Mouse (Mus musculus) thymus, adult 18-20 months (tissue): ENCODE measurements around the gene Ptprb.

Experiments
- DNase-seq, 2 experiments: peaks; one replicate each; pipeline ENCODE4 v3.0.0; 2022; ENCODE audit warnings: mixed read lengths in 2 of 2

The Ptprb gene

GRCm38 (mm10) chr10:116382826-116383685, 107.7 kb downstream of the Ptprb start:
- no peak for DNase-seq

- DNase-seq: no peak
Measured at GRCm38 (mm10) chr10:116384401-116384800, 109.1 kb downstream of the Ptprb start.

- DNase-seq: no peak
Measured at GRCm38 (mm10) chr10:116386391-116386885, 111.1 kb downstream of the Ptprb start.

GRCm38 (mm10) chr10:116388840-116389239, 113.5 kb downstream of the Ptprb start:
- no peak for DNase-seq

- DNase-seq: no peak
Measured at GRCm38 (mm10) chr10:116393790-116394475, 118.6 kb downstream of the Ptprb start.

- DNase-seq: no peak
Measured at GRCm38 (mm10) chr10:116394585-116394984, 119.3 kb downstream of the Ptprb start.

GRCm38 (mm10) chr10:116396279-116396678, 121.0 kb downstream of the Ptprb start:
- no peak for DNase-seq

GRCm38 (mm10) chr10:116396966-116397365, 121.6 kb downstream of the Ptprb start:
- DNase-seq: no peak

- DNase-seq: peak; percentile 4 to 7
Measured at GRCm38 (mm10) chr10:116397573-116397972, 122.2 kb downstream of the Ptprb start.

- DNase-seq: no peak
Measured at GRCm38 (mm10) chr10:116397973-116398372, 122.7 kb downstream of the Ptprb start.

- DNase-seq: no peak
Measured at GRCm38 (mm10) chr10:116402742-116403425, 127.6 kb downstream of the Ptprb start.

GRCm38 (mm10) chr10:116403679-116404078, 128.4 kb downstream of the Ptprb start:
- DNase-seq: no peak

GRCm38 (mm10) chr10:116405011-116405410, 129.7 kb downstream of the Ptprb start:
- no peak for DNase-seq

- no peak for DNase-seq
Measured at GRCm38 (mm10) chr10:116407684-116408359, 132.5 kb downstream of the Ptprb start.

- no peak for DNase-seq
Measured at GRCm38 (mm10) chr10:116410826-116411225, 135.5 kb downstream of the Ptprb start.

GRCm38 (mm10) chr10:116416142-116416541, 140.8 kb downstream of the Ptprb start:
- DNase-seq: no peak

- DNase-seq: no peak
Measured at GRCm38 (mm10) chr10:116416726-116417125, 141.4 kb downstream of the Ptprb start.

- DNase-seq: no peak
Measured at GRCm38 (mm10) chr10:116418121-116418726, 142.9 kb downstream of the Ptprb start.

- DNase-seq: no peak
Measured at GRCm38 (mm10) chr10:116420976-116421375, 145.7 kb downstream of the Ptprb start.

- DNase-seq: no peak
Measured at GRCm38 (mm10) chr10:116422551-116422950, 147.2 kb downstream of the Ptprb start.

GRCm38 (mm10) chr10:116424921-116425320, 149.6 kb downstream of the Ptprb start:
- no peak for DNase-seq

- no peak for DNase-seq
Measured at GRCm38 (mm10) chr10:116426176-116426575, 150.9 kb downstream of the Ptprb start.
